Mouse (Mus musculus): ENCODE data around the gene Lyg2.

The Lyg2 gene

DNA sequence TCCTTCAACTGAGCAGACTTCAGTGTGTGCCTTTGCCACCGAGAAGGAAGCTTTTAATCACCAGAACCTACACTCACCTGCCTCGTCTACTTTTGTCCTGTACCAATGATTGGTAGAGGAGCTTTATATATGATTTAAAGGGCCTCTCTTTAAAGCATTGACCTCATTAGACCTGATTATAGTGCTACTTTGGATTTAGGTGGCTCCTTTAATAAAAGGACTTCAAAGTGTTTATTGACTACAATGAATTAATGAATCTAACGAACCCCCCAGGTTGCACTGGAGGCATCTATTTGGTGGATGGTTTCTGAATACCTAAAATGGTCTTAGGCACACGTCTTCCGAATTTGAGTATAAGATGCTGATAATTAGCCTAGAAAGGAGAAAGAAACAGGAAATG, at the start of gene Lyg2:
Gene Lyg2, minus strand, starts transcription at position 101 of the 400 bp plus-strand sequence.
- DNase-seq, result no peak

DNA sequence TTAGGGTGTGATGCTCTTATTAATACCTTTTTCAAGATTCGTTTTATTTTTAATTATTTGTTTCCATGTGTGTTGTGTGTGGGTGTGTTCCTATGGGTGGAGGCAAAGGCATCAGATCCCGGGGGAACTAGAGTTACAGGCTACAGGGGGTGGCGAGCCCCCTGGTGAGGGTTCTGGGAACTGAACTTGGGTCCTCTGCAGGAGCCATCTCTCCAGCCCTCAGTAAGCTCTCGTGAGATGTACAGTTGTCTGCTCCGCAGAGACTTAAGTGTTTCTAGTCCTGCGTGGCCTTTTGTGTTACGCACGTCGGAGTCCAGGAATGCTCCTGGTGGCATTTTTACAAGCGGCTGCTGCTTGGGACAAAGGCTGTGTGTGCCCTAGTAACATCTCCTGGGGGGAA, 49.3 kb upstream of the Lyg2 start:
- no peak for DNase-seq

DNA sequence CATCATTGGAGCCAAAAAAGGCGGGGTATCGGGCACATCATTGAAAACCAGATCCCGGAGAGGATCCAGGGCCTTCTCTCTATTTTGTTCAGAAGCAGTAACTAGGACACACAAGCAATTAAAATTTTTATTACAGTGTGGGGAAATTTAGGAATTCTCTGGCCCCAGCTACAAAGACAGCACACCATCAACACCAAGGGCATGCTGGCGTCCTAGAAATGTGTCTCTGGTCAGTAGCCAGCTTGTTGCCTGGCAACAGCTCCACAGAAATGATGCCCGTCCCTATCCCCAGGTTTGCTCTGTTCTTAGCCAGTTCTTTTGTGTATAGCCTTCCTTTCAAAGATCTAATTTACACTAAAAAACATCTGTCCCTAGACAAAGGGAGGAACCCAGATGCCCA, 43.2 kb upstream of the Lyg2 start:
- peak; percentile 20 for DNase-seq

DNA sequence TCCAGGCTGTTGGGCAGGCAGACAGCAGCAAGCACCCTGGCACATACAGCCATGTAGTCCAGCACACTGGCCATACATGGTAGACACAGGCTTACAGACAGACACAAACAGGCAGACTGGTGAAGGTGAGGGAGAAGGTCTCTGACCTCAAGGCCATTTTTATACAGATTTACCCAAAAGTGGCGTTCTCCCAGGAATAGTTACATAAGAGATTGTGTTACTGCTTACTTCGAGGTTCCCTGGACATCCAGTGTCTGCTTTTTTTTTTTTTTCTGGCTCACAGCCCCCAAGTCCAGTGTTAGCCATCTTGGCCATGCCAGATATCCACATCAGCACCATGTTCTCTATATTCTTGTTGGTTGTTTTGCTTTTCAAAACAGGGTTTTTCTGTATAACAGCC, 42.2 kb upstream of the Lyg2 start:
- DNase-seq, result no peak

DNA sequence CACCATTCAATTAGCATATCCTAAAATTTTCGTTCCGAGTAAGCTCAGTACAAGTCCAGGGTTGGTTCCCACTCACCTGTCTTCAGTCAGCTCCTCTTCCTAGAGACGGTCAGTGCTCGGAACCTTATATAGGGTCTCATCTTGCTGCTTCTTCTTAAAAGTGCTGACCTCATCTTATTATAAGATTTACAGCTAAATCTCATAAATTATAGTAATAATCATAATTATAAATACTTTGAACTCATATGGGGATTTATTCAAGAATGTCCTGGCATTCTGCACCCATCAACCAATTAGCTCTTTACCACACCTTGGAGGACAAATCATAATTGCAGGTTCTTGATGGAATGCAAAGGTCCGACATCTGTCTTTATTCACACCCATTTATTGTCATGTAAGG, 41.4 kb upstream of the Lyg2 start, which contains the start of gene Lyg1:
Gene Lyg1, minus strand, starts transcription at position 101 of the 400 bp plus-strand sequence.
- DNase-seq, result no peak

DNA sequence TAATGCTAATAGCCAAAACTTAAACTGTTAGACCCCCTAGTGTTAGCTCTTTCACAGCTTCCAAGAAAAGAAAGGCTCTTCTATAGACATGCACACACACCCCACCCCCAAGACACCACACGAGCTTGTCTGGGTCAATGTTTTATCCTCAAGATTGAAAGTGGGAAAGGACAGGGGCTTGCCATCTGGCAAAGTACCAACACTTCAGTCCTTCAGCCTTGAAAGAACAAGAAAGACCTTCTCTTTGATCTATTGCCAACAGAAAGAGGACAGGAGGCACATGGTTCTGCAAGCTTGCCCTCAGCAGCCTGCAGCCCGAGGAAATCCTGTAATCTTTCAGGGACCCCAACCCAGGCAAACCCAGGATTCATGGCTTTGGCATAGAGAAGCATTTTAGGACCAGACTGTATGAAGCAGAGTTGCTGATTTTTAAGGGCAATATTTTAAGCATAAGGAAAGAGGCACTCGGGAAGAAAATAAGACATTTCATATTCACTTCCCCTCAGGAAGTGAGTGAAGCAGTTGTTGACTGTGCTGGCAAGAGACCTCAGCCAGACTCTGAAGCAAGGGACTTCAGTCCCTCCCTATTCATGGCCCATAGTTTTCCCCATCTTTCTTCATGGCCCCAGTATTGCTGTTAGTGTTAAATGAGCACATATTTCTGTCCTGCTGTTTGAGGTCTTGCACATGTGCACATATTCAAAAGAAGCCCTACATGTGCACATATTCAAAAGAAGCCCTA, 40.6 kb upstream of the Lyg2 start:
- DNase-seq, result no peak

DNA sequence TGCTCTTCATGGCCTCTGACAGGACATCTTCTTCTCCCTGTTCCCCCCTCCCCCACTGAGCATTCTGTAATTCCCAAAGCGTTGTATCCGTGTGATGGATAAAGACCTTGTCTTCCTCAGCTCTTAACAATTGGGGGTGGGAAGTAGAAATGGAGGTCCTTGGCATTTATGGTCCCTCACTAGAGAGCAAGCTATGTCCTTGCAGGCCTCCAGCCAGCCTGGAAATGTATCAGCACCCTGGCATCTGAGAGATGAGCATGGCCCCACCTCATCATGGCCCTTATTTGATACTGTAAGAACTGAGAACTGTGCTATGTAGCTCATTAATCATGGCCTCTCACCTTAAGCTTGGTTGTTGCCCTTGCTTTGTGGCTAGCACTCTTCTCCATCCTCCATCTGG, 39.0 kb upstream of the Lyg2 start:
- DNase-seq, result no peak

DNA sequence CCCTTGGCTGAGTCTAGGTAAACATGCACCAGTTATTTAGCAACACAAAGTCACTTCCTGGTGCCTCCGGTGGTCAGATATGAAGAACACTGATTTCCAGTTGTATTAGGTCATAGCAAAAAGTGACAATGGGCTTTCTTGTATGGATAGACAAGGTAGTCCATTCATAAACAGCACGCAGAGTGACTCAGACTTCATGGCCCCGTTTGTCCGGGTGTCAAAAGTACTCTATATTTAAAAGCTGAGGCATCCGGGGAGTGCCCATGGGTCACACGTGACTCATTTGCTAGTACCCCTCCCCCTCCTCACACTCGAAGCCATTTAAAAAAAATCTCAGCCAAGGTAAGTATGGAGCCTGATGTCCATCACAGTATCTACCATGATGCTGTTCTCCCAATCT, 38.5 kb upstream of the Lyg2 start:
- DNase-seq, result no peak

DNA sequence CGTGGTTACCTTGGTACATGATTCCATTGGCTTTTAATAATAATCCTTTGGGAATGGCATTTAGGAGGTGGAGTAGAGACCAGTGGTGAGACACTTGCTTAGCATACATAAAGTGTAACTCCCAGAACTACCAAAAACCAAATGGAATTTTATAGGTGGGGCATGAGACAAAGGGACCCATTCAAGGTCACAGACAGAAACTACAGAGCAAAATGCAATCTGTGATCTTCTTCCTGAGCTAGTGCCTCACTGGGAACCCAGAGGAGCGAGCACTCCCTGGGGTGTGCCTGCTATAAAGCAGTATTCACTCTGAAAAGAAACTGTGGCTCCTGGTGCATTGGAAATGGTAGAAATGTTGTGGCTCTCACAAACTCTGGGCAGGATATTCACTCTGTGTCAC, 32.6 kb upstream of the Lyg2 start:
- DNase-seq, result no peak

DNA sequence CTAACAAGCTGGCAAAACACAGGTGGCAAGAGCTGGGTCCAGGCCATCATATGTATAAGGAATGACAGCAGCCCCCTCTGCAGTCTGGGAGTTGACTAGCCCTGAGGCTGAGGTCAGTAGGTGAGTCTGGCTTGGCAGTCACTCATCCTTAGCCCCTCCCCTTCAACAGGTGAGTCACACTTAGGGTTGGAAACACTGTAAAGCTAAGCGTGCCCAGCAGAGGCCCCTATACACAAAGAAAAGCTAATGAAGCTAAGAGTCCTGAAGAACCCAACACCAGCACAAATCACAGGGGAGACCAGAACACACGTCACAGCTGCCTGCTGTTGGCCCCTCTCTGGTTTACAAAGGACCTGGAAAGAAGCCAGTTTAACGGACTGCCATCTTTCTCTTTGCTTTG, 15.5 kb upstream of the Lyg2 start:
- DNase-seq, result no peak

DNA sequence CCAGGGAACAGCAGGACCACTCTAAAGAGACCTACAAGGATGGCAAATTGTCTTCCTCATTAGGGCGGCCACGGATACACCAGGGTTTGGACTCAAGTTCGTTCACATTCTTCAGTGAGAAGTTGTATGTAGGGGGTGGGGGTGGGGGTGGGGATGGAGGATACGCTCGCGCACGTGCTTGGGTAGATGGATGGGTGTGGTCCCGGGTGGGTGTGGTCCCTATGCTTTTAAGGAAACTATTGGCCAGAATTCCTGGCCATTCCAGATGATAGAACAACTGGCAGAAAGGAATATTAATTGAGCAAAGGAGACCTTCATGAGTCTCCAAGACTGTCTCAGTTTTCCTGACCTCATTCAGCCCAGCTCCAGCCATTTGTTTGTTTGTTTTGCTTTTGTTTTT, 9.7 kb upstream of the Lyg2 start:
- DNase-seq, result no peak

DNA sequence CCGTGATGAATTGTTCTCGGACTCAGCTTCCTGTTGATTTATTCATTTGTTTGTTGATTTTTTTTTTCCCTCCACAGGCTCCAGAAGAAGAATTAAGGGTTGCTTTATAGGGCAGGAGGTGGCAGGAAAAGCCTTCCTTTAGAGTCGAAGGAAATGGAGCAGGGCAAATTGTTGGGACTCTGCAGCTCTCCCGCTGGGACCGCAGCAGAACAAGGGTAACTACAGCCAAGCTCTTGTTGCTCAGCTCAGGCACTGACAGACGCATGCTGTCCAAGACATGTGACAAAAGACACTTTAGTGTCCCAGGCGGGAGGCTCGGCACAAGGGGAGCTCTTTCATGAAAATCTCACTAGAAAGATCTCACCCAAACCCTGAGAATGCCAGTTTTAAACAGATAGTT, 6.2 kb upstream of the Lyg2 start:
- DNase-seq, result peak; percentile 30

DNA sequence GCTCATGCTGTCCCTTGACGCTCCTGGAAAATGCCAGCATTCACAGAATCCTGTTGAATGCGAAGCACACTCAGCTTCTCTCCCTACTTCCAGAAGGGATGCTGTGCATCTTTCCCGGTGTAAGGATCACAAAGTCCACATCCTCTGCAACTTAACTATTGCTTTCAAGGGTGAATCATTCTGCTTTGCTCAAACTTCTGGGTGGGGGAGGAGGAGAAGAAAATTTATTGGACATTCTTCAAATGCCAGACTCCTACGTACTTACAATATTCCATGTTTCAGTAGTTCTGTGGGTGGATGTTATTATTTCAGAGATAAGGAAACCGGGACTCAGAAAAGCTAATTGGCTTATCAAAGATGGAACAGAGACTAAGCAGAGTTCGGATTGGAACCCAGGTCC, 1.8 kb upstream of the Lyg2 start:
- DNase-seq, result no peak

DNA sequence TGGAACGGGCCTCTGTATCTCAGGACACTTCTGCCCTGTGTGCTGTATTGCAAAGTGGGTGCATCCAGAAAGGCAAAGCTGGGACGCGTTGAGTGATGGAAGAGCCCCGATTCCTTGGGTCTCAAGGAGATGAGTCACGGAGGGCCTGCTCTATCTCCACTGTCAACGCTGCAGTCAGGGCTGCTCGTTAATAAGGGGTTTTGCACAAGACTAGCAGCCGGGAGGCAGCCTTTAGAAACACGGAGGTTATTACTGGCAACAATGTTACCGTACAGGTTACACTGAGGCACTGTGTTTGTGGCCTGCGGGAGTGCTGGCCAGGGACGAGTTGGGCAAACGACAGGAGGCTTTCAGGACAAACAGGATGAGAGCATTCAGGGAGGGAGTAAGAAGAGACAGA, 1.4 kb upstream of the Lyg2 start:
- DNase-seq, result no peak

DNA sequence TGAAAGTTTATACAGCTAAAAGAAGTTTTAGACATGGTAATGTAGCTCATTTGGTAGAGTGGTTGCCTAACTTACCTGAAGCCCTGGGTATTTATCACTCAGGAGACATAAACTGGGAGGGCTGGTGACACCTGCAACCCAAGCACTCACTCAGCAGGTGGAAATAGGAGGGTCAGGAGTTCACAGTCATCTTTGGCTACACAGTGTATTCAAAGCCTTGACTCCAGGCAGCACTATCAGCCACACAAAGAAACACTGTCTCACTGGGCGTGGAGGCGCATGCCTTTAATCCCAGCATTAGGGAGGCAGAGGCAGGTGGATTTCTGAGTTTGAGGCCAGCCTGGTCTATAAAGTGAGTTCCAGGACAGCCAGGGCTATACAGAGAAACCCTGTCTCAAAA, 3.5 kb downstream of the Lyg2 start:
- no peak for DNase-seq

DNA sequence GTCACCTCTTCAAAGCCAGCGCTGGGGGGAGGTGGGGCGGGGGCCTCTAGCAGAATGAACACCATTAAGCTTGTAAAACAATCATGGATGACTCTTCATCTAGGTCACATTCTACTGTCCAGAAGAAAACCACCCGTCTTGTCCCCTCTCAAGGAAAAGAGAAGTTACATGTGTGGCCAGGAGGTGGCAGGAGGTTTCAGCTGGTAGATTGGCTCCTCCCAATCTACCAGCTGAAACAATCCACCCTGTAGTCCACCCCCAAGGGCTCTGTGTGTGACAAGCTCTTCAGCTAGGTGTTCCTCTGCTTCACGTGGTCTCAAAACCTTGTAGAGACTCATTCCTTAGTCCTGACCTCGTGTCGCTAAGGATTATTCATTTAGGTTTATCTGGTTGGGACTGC, 13.1 kb downstream of the Lyg2 start:
- no peak for DNase-seq

DNA sequence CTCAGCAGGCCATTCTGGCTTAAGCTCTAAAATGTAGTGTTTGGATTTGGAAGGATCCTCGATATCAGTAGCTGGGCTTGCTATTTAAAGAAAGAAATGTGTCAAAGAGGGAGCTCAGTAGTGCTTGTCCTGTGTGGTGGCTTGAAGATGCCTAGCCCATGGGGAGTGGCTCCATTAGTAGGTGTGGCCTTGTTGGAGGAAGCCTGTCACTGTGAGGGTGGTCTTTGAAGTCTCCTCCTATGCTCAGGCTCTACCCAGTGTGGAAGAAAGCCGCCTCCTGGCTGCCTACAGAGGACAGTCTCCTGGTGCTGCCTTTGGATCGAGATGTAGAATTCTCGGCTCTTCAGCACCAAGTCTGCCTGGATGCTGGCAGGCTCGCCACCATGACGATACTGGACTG, 16.0 kb downstream of the Lyg2 start:
- no peak for DNase-seq

DNA sequence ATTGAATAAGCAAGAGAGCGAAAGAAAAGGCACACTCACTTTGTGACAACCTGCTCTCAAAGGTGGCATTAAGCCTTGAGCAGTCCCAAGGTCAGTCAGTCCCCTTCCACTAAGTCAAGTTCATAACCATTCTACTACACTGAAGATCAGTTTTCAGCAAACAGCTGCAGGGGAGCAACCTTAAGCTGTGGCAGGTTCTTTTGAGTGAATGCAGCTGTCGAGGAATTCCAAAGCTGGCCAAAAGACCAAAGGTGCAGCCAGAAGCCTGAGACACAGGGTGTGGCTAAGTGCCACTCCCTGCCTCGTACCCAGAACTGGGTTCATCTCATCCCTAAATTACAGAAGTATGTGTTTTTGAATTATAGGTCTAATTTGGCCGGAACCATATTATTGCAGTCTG, 16.5 kb downstream of the Lyg2 start:
- DNase-seq, result no peak

DNA sequence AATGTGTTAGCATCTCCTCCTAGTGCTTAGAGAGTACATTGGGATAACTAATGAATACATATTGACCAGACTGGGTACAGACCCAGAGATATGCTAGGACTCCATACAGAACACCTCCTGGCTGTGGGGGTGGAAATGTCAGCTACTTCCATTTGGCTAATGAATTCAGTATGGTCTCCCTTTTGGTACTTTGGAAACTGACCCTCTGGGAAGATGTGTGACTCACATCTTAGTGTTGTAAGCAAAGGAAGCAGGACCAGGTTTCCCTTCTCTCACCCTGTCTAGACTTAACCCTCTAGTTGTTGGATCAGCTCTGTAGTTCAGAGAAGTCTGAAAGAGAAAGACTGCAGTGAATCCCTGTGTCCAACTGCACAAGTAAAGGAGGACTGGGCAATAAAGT, 21.7 kb downstream of the Lyg2 start:
- no peak for DNase-seq

DNA sequence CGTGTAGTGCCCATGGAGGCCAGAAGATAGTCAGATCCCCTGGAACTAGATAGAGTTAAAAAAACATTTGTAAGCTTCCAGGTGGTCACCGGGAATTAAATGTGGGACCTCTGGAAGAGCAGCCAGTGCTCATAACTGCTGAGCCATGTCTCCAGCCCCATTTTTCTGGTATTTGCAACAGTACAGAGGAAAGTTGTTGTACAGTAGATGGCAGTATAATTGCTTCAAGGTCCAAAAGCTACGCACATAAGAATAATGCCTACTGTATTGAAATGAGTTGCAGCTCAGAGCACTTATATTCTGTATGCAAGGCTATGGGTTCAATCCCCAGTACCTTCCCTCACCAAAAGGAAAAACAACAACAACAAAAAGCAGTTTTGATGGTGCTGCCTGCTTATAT, 24.9 kb downstream of the Lyg2 start:
- DNase-seq, result no peak

DNA sequence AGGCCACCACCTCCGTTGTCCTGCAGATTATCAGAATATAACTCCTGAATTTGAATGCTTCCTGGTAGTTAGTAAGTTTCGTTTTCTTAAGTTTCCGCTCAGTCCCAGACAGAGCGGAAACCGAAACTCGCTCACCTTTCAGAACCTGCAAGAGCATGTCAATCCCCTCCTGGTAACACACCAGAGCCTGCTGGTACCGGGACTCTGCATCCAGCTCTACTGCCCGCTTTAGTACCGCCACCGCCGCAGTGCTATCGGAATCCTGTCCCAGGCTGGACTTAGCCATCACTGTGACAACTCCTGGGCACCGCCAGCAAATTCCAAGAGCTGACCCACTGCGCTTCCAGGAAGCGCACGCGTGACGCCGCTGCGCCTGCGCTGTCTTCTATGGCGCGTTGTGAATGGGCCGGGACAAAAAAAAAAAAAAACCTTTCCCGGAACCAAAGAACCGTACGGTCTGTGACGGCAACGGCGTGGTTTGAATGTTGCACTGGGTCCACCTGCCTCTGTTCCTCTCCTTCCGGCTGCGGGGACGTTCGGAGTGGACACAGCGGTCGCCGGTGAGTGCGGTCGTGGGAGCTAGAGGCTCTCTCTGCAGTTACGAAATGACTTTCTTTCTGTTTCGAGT, 26.2 kb downstream of the Lyg2 start, which contains the start of the genes Mitd1 and Mrpl30:
Gene Mitd1, minus strand, starts transcription at position 387 of the 628 bp plus-strand sequence.
Gene Mrpl30, plus strand, starts transcription at position 453 of the 628 bp plus-strand sequence.
- peak; percentile 93 for DNase-seq

DNA sequence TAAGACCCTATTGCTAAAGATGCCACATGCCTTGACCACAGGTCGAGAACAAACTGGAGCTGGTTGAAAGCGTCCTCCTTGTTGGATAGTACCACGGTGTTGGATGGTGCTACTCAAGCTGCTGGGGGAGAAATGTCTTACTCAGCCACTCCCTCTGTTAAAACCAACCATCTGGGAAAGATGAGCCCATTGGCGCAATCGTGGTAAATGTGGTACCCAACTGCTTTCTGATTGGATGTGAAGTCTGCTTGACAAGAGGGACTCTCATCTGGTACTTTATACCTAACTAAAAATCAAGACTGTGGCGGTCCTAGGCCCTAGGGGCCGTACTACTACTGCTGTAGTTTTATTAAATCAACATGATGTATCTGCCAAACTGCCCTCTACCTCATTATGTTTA, 27.1 kb downstream of the Lyg2 start:
- DNase-seq, result no peak

DNA sequence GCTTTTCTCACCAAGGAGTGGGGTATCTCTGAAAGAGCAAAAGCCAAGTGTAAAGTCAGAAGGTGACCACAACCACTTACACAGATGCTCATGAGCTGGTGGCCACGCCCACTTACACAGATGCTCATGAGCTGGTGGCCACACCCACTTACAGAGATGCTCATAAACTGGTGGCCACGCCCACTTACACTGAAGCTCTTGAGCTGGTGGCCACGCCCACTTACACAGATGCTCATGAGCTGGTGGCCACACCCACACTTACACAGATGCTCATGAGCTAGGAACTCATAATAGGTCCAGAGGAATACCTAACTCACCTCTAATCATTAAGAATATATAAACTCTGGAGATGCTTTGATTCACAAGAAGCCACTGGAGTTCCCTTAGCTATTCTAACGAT, 31.8 kb downstream of the Lyg2 start:
- DNase-seq, result no peak

DNA sequence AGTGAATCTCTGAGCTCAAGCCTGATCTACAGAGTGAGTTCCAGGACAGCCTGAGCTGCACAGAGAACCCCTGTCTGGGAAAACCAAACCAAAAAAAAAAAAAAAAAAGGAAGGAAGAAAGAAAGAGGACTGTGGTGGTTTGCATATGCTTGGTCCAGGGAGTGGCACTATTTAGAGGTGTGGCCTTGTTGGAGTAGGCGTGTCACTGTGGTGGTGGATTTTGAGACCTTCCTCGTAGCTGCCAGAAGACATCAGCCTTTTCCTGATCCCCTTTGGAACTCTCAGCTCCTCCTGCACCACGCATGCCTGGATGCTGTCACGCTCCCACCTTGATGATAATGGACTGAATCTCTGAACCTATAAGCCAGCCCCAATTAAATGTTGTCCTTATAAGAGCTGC, 32.9 kb downstream of the Lyg2 start:
- DNase-seq, result no peak
